Comparison of ENCODE assay signal across 10 mouse cellular contexts in genomic region chr10:61610650-61611235, GRCm38 (mm10). TPM values are rescaled to one million over a fixed set of nuclear protein-coding genes. Genes with fewer than 3 reads are reported as not detected.
DNase-seq lines count a peak whose midpoint lies in the region; ATAC-seq and TF ChIP-seq lines count a peak whose summit lies in the region.
"Had no signal": no experiment of that assay in that cellular context is flagged by ENCODE, and none has a peak within 500 bp of the region (broad histone marks: within the 10 kb centered on the region; RNA-seq: fewer than 3 reads in every experiment).

No protein-coding gene starts in this region.

- H3K27ac ChIP-seq in heart, adult 2 months, result no peak overlapping the region
- no peak overlapping the region for H3K27ac ChIP-seq in heart, embryonic 12.5 days (ENCODE audit: poor library complexity, severe bottlenecking)
- H3K27ac ChIP-seq in limb, embryonic 10.5 days, result peak overlapping the region; percentile 48; the same call in 1 of the 2 replicates
- H3K27ac ChIP-seq: liver, embryonic 15.5 days had no signal

- DNase-seq in heart, adult 2 months, result no peak
- peak; percentile 19 to 43 for DNase-seq in urinary bladder, postnatal 36 days (ENCODE audit: low spot score in 2 of 2)
- no peak for DNase-seq in urinary bladder, postnatal 4 days (ENCODE audit: low spot score in 2 of 2)
- peak; percentile 49 for DNase-seq in limb, embryonic 10.5 days (ENCODE audit: low spot score)
- DNase-seq in thymus, postnatal 4 days, result peak; percentile 61
- DNase-seq in left cerebral cortex, adult 11 months (ENCODE audit: low spot score), result no peak
- DNase-seq in left cerebral cortex, adult 8-10 months (ENCODE audit: low spot score in 2 of 2), result no peak

- H3K9ac ChIP-seq in heart, adult 2 months (ENCODE audit: low read depth, low read length), result no peak overlapping the region
- H3K9ac ChIP-seq in heart, embryonic 12.5 days, result no peak overlapping the region
- H3K9ac ChIP-seq: liver, embryonic 15.5 days had no signal

- TF ChIP-seq EP300 in heart, adult 2 months (IDR thresholded peaks at IDR 0.05; ENCODE audit: insufficient read depth, low read depth, low read length), result no peak

- ATAC-seq in heart, embryonic 12.5 days (ENCODE audit: insufficient number of reproducible peaks, low FRiP score), result no peak

- H3K79me2 ChIP-seq in heart, adult 2 months (replicated peaks; ENCODE audit: control insufficient read depth, insufficient read depth, low read length), result no peaks in the 10 kb centered on the region

- TF ChIP-seq CTCF in heart, adult 2 months (IDR thresholded peaks at IDR 0.05), result peak; percentile 61

- WGBS in heart, adult 2 months, result 61% methylated on average over 8 of the region's 8 CpGs
- 72% methylated on average over 8 of the region's 8 CpGs for WGBS in heart, embryonic 12.5 days
- 68% methylated on average over 8 of the region's 8 CpGs for WGBS in limb, embryonic 10.5 days

- no peak overlapping the region for H3K4me2 ChIP-seq in heart, embryonic 12.5 days
- H3K4me2 ChIP-seq: liver, embryonic 15.5 days had no signal

- no peaks in the 10 kb centered on the region for H3K27me3 ChIP-seq in heart, adult 2 months (ENCODE audit: control insufficient read depth, insufficient read depth, low read length)
- H3K27me3 ChIP-seq in heart, embryonic 12.5 days (replicated peaks), result peaks cover 15% of the 10 kb centered on the region; the same call in 1 of the 2 replicates
- no peaks in the 10 kb centered on the region for H3K27me3 ChIP-seq in limb, embryonic 10.5 days (ENCODE audit: low read depth, poor library complexity, severe bottlenecking)

- H3K4me1 ChIP-seq in heart, adult 2 months (ENCODE audit: control insufficient read depth, insufficient read depth, low read length), result no peaks in the 10 kb centered on the region
- H3K4me1 ChIP-seq in heart, embryonic 12.5 days (replicated peaks), result no peaks in the 10 kb centered on the region
- H3K4me1 ChIP-seq in limb, embryonic 10.5 days, result peaks cover 20% of the 10 kb centered on the region
- H3K4me1 ChIP-seq: liver, embryonic 15.5 days had no signal

- no peak overlapping the region for H3K4me3 ChIP-seq in heart, adult 2 months
- no peak overlapping the region for H3K4me3 ChIP-seq in heart, embryonic 12.5 days
- no peak overlapping the region for H3K4me3 ChIP-seq in limb, embryonic 10.5 days
- H3K4me3 ChIP-seq: erythroblast, embryonic 14.5 days; liver, embryonic 15.5 days had no signal

- no peak for TF ChIP-seq POLR2A in heart, adult 2 months (IDR thresholded peaks at IDR 0.05; ENCODE audit: insufficient read depth, low read depth, low read length)

- intact Hi-C loops in heart, adult 2 months (cut with DNase I), result loop anchor here (2.0 kb wide), 1 partner anchor 32 kb away; no protein-coding TSS in a partner anchor

- H3K9me3 ChIP-seq in heart, embryonic 12.5 days (replicated peaks), result no peaks in the 10 kb centered on the region; the same call in 1 of the 2 replicates
- no peaks in the 10 kb centered on the region for H3K9me3 ChIP-seq in limb, embryonic 10.5 days (replicated peaks)
- H3K9me3 ChIP-seq: liver, embryonic 15.5 days had no signal

- H3K36me3 ChIP-seq in heart, adult 2 months (ENCODE audit: control insufficient read depth, insufficient read depth, low read length), result no peaks in the 10 kb centered on the region
- H3K36me3 ChIP-seq in heart, embryonic 12.5 days, result no peaks in the 10 kb centered on the region
- no peaks in the 10 kb centered on the region for H3K36me3 ChIP-seq in limb, embryonic 10.5 days
- H3K36me3 ChIP-seq: liver, embryonic 15.5 days had no signal

RNA-seq across cellular contexts. Expression of gene Npffr1, which starts 15.5 kb away (rescaled TPM):
- under 1 TPM in 1 of 2 experiments, not detected in 1; 0.07 TPM for total RNA-seq in heart, adult 2 months (2021)
- 0.14 and 0.15 TPM in 2 replicates for polyA plus RNA-seq in heart, adult 2 months (2012; rRNA removed)
- polyA plus RNA-seq in heart, embryonic 12.5 days (2016; fragmentation: Nextera tagmentation; extraction: Ambion mirVana), result 0.05 and 0.06 TPM in 2 replicates
- 0.04 TPM in 1 of 2 replicates, not detected in the other for polyA plus RNA-seq in limb, embryonic 10.5 days (2016; fragmentation: Nextera tagmentation; extraction: Ambion mirVana)
- total RNA-seq in left cerebral cortex, adult 8-10 months (2022), result 1 to 10 TPM; 1.9 to 3.2 (median 2.9) TPM
- polyA plus RNA-seq: erythroblast, embryonic 14.5 days; liver, embryonic 15.5 days had no signal

RNA-seq across cellular contexts. Expression of gene Ppa1, which starts 37.6 kb away (rescaled TPM):
- 10 to 100 TPM; 66.3 to 66.8 TPM for total RNA-seq in heart, adult 2 months (2021)
- 33.9 and 41.2 TPM in 2 replicates for polyA plus RNA-seq in heart, adult 2 months (2012; rRNA removed)
- polyA plus RNA-seq in heart, embryonic 12.5 days (2016; fragmentation: Nextera tagmentation; extraction: Ambion mirVana), result 130 and 132 TPM in 2 replicates
- polyA plus RNA-seq in limb, embryonic 10.5 days (2016; fragmentation: Nextera tagmentation; extraction: Ambion mirVana), result 356 and 405 TPM in 2 replicates
- 100 to 1,000 TPM; 101 to 116 (median 111) TPM for total RNA-seq in left cerebral cortex, adult 8-10 months (2022)

Comparison
In these comparisons a context has a peak if more than half of its experiments do, and no peak if none do; other contexts are left out.
1. DNase-seq: peak in urinary bladder, postnatal 36 days (2 of 2), limb, embryonic 10.5 days (single experiment) and thymus, postnatal 4 days (single experiment); none in heart, adult 2 months (0 of 2), urinary bladder, postnatal 4 days (0 of 2), left cerebral cortex, adult 11 months (single experiment) and left cerebral cortex, adult 8-10 months (0 of 2).